Mouse (Mus musculus) olfactory bulb, adult 2 months (tissue): ENCODE results near the gene Zwilch.

Source experiments
- CTCF ChIP-seq: fragments of 200-500 bp; IDR thresholded peaks from 2 replicates; pipeline ENCODE4 v1.5.1; 2012; ENCODE audit warnings: low read depth, mild to moderate bottlenecking, low read length, moderate library complexity; ENCODE audit not compliant: insufficient read depth
- POLR2A ChIP-seq: fragments of 200-500 bp; IDR thresholded peaks from 2 replicates; pipeline ENCODE4 v1.6.1; 2012; ENCODE audit warnings: mild to moderate bottlenecking, low read depth, low read length, moderate library complexity; ENCODE audit not compliant: insufficient read depth

DNA sequence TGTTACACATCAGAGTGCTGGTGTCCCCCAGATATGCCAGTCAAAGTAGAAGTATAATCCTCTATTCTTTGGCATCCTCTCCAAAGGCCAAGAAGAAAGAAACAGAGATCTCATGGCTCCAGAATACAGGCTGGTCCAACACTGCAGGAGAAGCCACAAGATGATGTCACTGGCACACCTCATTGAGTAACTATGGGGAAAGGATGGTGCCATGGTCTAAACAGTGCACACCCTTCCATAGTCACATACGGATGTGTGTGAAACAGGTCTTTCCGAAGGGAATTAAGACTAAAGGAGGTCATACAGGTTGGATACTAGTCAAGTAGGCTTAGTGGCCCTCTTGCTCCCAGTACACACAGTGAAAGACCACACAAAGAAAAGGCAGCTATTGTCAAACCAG is 43.7 kb upstream of the Zwilch start:
- TF ChIP-seq CTCF (no peak), POLR2A (no peak)
